Mouse (Mus musculus) lung, postnatal 10 days (tissue): Measurements from ENCODE around the gene Ralgds.
A peak's percentile ranks its signal among the peaks of the same experiment; 100 is the strongest.

Source experiments
- DNase-seq: peaks from one replicate; pipeline ENCODE4 v3.0.0; 2021

Gene Ralgds

DNA sequence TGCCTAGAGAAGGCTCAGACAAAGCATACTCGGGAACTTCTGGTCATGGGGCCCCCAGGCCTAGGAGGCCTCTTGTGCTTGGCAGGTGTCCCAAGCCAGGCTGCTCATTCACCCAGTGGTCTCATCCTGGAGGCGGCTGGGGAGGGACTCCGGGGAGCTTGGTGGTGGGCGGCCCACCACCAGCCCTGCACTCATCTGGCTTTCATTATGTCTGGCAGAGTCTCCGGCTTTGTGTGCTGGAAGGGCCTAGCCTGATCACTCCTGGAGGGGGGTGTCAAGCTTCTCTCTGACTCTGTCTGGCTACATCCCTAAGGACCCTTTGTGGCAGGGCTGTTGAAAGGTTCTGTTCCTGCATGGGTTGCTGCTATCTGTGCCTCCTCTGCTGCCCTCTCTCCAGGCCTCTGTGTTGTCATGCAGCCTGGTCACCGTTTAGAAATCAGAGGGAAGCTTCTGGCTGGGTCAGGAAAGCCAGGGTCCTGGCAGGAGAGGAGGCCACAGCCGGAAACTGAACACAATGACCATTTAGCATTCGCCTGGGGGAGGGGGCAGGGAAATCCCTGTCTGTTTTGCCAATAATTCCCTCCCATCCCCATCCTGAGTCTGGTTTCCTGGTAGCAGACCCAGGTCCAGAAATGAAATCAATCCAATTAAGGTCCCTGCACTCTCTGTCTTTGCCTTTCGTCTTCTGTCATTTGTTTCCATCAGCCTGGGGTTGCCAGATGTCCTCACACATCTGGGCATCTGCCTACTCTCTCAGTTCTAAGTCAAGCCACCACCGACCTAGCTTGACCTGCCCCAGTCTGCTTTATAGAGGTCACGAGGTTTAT lies 21.7 kb downstream of the Ralgds start:
- DNase-seq: peak; percentile 83

DNA sequence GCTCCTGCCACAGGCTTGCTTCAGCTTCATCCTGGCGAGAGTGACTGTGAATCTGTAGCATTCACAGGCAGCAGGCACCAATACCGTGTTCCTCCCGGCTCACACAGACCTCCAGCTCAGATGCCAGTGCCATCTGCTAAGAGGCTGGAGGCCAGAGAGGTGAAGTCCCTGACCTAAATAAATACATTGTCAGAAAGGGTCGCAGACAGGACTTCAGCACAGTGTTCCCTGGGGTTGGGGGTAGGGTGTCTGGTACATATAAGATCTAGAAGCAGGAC lies 22.3 kb downstream of the Ralgds start:
- DNase-seq: no peak

DNA sequence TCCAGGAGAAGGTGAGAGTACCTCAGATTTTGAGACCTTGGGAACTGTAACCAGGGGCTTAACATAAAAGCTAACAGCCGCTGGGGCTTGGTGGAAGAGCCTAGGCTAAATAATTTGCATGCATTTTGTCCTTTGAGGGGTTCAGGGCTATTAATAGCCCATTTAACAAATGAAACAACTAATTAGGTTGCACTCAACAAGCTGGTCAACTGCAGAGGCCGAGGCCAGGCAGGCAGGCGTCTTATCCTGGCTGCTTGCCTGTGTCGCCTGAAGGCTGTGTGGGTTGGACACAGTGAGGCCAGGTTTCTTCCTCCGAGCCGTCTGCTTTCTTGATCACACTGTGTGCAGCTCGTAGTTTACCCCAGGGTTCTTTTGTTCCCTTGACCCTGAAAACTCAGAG lies 22.7 kb downstream of the Ralgds start:
- peak; percentile 68 for DNase-seq

DNA sequence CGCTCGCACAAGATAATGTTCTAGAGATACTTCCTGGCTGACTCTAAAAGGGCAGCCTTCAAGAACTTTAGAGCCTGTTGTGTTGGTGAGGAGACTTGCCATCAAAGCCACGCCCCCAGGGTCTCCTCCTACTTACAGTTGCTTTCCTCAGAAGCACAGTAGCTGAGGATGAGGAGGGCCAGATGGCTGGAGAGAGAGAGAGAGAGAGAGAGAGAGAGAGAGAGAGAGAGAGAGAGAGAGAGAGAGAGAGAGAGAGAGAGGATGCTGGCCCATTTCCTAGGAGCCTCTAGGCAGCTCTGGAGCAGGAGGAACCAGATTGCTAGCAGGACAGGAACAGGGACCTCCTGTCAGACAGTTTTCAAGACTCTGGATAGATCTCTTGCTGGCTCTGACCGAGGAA lies 23.2 kb downstream of the Ralgds start:
- peak; percentile 86 for DNase-seq

DNA sequence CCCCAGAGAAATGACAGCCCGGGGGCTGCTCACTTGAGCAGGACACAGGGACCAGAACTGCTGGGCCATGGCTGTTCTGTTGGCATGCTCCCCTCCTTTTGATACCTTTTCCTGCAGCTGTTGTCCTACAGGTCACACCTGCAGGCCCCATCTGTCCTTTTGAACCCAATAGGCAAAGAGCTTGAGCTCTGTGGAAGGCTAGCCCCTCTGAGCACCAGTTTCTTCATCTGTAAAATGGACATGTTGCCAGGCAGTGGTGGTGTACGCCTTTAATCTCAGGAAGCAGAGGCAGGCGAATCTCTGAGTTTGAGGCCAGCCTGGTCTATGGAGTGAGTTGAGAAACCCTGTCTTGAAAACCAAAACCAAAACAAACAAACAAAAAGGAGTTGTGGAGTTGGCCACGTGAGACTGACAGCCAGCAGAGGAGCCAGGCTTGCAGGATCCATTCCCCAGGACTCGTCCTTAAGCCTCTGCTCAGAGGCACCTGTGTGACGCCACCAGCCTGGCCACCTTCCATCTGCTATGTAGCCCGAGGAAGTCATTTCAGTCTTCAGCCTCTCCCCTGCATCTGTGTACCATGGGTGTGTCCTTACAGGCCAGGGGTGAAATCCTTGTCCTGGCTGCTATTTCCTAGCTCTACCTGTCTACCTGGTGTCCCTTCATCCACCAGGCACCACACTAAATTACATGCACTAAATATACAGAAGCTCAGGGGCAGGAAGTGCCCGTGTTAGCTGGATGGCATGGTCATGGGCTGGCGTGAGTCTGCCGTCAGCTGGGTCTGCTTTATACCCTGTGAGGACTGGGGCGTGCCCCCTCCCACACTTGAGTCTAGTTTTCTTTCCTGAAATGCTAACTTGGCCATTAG lies 24.1 kb downstream of the Ralgds start:
- DNase-seq: no peak

DNA sequence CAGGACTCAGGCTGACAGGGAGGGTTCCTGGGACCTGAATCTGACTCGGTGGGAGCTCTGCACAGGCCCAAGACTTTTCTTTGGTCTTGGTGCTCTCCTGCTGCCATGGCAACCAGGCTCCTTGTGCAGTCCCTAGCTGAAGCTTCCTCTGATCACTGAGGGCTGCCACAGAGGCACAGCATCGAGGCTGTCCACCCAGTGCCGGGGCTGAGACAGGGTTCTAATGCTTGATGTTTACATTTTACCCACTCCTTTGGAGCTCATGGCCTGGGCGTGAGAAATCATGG lies 24.7 kb downstream of the Ralgds start:
- DNase-seq: no peak

DNA sequence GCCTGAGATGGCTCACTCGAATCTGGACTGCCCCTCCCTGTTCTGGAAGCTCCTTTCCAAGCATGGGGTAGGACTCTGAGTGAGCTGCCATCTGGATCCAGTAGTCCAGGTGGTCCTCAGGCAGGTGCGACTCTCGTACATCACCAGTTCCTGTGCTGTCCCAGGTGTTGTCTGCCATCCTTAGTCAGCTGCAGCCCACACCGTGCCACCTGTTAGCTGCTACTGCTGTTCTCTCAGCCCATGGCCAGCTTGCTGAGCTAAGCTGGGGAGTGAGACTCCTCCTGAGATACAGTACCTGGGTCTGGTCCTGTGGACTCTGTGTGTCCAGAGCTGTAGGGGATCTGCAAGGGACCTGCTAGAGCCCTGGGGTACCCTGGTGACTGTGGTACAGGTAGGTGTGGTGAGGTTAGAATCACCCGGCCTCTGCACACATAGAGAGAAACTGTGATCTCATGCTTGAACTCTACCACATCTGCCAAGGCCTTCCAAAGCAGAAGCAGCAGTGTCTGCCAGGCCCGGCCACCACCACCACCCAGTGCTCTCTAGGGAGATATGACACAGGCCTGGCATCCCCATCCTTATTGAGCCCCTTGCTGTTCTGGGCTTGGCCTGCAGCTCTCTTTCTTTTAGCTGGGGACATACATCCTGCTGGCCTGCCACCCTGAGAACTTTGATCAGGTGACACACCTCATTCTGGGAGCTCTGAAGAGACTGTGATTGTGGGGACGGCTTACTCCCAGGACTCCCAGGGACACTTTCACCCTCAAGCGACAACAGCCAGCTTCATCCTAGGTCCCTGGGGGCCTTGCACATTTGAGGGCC lies 25.3 kb downstream of the Ralgds start:
- DNase-seq: no peak

DNA sequence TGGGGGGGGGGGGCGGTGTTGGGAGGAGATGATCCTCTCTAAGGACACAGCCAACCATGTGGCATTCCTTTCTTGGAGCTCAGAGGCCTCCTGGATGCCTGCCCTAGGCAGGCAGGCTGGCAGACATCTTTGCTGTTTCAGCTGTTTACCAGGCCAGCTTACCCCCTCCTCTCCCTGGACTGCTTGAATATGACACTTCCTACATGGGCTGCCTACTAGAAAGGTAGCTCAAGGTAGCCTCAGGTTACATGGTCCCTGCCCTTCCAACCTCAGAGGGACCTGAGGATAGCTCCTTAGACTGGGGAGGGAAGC lies 25.8 kb downstream of the Ralgds start:
- no peak for DNase-seq

DNA sequence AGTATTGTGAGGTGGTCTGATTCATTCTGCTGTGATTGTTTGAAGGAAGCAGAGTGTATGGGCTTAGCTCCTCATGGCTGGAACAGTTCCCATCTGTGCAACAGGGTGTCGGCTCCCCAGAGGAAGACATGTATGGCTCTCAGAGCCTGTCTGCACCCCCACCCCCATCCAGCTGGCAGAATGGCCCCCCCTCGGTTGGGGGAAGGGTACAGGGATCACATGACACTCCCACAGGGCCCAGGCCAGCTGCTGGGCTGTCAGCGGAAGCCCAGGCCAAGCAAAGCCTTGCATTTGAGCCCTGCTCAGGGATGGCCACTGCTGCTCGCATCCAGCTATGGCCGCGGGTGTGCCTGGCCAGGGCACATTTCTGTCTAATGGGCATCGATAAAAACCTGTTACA lies 26.3 kb downstream of the Ralgds start:
- peak; percentile 90 for DNase-seq

DNA sequence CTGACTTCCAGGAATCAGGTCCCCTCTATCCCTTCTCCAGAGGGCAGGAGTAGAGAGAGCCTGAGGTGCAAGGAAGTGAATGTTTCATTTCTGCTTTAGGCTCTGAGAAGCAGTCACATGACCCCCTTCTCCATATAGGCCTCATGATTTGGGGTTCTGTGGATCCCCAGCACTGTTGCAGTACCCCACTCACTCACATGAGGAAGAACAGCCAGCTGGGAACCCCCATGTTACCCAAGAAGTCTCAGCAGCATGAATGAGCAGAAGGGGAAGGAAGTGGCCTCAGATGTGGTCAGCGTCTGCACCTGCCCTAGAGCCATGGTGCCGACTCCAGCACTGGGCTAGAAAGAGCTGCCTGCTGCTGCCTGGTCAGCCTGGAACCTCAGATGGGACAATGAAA lies 27.0 kb downstream of the Ralgds start:
- DNase-seq: no peak

DNA sequence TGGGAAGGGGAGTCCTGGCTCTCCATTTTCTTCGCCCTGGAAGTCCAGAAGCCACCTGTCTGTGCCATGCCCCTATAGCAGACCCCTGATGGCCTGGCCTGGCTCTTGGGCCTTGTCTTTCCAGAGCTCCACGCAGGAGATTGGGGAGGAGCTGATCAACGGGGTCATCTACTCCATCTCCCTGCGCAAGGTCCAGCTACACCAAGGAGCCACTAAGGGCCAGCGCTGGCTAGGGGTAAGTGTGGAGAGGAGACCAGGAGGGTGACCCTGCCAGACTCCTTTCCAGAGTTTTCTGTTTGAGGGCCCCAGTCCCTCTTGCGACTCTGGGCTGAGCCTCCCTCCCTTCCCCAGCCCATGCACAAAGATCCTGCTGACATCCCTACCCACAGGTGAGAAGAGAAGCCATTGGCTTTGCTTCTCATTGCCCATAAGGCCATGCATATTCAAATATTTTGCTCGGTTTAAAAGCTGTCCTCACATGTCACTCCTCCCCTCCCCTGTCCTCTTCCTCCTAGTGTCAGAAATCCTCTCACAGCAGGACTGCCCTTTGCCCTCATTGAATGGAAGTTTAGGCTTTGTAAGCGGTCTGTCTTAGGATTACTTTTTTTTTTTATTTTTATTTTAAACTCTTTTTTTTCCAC lies 27.8 kb downstream of the Ralgds start:
- DNase-seq: no peak

DNA sequence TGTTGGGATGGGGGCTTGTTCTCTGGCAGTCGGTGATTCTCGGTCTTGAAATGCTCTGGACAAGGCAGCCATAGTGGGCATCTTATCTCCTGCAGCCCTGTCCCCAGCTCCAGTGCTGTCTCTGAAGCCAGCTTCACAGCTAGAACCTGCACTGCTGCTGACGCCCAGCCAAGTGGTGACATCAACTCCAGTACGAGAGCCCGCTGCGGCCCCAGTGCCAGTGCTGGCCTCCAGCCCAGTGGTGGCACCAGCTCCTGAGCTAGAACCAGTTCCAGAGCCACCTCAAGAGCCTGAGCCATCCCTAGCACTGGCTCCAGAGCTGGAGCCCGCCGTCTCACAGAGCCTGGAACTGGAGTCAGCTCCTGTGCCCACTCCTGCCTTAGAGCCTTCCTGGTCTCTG lies 31.0 kb downstream of the Ralgds start:
- DNase-seq: no peak

DNA sequence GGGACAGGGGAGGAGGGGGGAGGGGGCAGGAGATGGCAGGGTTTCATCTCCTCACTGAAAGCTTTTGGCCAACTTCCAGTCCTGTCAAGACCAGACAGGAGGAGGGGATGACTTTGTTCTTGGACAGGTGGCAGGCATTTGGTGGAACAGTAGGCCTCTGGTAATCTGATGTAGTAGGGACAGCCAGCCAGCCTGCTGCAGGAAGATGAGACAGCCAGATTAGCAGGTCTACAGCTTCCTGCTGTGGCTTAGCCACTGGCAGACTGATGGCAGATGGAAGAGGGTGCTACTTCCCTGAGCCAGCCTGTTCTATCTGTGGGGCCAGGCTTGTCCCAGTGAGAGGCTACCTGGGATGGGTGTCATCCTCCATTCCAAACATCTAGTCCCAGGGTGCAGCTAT lies 33.1 kb downstream of the Ralgds start:
- no peak for DNase-seq

DNA sequence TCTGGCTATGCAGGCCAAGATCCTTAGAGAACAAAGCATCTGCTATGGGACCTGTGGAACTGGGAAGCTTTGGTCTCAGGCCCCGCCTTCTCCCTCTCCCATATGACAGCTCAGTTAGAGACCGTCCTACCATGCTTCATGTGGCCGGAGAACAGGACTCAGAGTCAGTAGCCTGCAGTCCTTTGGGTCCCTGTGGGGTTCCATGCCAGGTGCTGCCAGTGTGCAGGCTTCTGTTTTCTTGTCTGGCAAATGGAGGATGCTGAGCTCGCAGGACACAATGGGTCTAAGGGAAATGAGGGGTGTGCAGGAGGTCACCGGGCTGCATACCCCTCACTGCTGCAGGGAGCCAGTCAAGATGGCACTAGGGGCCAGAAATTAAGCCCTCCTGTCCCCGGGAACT lies 33.6 kb downstream of the Ralgds start:
- no peak for DNase-seq

DNA sequence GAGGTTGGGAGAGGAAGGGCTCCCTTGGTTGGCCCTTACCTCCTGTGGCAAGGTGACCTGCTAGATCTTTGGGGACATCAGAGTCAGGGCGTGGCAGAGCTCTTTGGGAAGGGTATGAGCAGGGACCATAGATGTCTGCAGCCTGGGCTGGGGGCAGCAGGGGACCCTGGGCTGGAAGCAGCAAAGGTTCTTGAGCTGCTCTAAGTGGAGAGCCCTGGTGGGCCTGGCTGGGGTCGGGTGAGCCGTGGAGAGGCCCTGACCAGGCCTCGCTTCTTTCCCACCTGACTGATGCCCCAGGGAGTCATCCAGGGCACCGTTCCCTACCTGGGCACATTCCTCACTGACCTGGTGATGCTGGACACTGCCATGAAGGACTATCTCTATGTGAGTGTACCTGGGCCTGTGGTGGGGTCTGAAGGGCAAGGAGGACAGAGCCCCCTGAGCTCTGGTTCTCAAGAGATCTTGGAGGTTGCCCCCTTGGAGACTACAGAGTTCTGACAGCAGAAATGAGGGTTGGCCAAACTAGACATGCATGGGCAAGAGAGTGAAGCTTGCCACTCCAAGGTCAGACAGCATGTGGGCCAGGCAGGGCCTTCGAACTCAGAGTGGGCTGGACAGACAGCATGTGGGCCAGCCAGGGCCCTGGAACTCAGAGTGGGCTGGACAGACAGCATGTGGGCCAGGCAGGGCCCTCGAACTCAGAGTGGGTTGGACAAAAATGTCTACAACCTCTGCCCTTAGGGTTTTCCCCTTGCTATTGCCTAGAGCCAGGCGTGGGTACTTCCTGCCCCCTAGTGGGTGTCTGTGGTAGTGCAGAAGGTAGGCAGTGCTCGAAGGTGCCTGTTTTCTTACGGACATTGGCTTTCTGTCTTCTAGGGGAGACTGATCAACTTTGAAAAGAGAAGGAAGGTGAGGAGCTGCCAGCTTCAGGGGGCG lies 34.6 kb downstream of the Ralgds start:
- peak; percentile 92 for DNase-seq

DNA sequence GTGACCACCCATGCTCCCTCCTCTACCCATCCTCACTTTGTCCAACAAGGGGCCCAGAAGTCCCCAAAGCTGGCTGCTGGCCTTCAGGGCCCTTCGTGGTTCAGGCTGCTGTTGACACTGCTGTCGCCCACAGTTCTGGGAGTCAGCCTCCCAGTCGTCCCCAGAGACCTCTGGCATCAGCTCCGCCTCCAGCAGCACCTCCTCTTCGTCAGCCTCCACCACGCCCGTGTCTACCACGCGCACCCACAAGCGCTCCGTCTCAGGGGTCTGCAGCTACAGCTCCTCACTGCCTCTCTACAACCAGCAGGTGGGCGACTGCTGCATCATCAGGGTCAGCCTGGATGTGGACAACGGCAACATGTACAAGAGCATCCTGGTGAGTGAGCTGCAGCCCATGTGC lies 36.2 kb downstream of the Ralgds start:
- DNase-seq: no peak

DNA sequence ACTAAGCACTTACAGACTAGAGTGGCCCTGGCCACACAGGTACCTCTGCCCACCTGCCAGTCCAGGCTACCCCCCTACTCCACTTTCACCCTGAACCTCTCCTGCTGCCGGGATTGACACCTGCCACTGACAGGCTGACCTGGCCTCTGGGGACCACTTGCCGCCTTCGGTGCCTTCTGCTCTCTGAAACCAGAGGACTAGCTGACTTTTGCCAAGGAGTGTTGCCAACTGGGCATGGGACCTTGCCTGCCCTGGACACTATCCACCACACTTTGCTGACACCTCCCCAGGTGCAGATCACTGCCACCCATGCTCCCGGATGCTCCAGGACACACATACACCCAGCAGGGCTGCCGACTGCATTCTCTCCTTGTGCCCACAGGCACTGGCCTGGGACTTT lies 39.4 kb downstream of the Ralgds start:
- no peak for DNase-seq

DNA sequence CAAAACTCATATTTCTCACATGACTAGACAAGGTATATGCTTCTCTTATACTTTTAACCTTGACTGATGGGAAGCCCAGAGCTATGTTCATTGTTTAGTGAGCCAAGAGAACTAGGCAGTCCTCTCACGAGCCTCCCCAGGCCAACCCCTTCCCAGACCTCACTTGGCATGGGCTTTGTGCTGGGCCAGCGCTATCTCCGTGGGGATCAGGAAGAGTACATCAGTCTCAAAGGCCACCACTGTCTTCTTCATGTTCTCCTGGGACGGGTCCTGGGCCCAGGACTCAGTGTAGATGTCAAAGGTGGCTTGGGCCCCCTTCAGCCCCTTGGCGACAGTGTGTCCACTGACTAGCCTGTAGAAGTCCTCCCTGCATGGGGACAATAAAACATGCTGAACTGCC lies 44.5 kb downstream of the Ralgds start:
- no peak for DNase-seq

DNA sequence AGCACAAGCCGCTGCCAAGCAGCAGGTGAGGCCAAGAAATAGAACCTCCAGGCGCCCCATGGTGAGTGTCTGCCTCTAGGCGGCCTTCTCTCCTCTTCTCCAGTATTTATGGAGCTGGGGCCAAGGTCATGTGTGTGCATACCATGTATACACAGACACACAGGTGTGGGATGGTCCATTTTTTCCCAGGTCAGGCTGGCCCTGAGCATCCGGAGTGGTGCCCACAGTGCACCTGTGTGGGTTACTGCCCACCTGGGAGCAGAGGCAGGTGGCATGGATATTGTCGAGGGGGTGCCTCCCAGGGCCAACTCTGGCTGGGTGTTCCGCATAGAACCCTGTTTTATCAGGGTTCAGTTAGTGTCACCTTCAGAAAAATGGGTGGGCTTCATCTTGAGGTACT lies 50.4 kb downstream of the Ralgds start, which contains the start of gene Cel:
Gene Cel, minus strand, starts transcription at position 101 of the 400 bp plus-strand sequence.
- DNase-seq: no peak

DNA sequence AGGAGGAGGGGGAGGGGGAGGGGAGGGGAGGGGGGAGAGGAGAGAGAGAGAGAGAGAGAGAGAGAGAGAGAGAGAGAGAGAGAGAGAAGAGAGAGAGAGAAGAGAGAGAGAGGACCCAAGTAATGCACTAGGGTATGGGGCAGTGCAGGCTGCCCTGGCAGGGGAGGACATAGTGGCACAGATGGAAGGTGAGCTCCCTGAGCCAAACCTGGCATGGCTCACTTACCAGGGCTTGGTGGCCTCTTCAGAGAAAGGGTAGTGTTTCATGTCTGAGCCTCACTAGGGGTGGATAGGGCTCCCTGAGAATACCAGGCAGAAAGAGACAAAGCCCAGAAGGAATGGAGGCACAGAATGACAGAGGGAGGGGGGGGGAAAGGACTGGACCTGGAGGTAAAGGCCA lies 50.9 kb downstream of the Ralgds start:
- no peak for DNase-seq

DNA sequence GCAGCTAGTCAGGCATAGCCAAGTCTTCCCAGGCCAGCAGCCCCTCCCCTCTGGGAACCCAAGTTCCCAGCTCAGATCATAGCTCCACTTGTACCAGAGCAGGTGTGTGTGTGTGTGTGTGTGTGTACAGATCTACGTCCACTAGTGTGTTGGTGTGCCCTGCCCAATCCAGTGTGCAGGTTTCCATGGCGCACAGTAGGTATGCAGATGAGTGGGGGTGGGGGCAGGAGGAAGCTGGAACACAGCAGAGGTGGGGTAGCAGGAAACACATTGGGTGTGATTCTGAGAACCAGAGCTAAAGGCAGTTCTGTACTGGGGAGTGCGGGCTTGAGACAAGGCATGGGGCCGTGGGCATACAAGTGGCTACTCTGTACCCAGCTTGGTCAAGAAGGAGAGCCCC lies 51.5 kb downstream of the Ralgds start:
- DNase-seq: no peak

DNA sequence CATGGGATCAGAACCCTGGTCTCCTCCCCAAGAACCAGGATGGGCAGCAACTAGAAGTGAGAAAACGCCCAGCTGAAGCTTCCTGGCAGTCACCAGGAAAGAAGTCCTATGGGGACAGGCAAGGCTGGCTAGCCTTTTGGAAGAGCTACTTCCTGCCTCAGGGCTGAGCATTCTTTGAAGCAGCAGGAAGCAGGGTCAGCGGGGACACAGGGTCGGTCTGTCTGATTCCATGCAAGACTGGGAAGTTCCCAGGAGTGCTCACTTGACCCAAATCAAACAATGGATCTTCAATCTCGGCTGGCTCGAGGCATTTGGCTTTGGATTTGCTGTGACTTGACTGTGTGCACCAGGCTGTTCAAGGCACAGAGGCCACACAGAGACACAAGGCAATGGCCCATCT lies 53.6 kb downstream of the Ralgds start:
- DNase-seq: peak; percentile 32
